Mouse (Mus musculus) olfactory bulb, adult 2 months (tissue): Measurements from ENCODE around the gene Scg5.

Experiments used
- CTCF ChIP-seq: fragments of 200-500 bp; IDR thresholded peaks from 2 replicates; pipeline ENCODE4 v1.5.1; 2012; ENCODE audit warnings: low read depth, mild to moderate bottlenecking, low read length, moderate library complexity; ENCODE audit not compliant: insufficient read depth
- POLR2A ChIP-seq: fragments of 200-500 bp; IDR thresholded peaks from 2 replicates; pipeline ENCODE4 v1.6.1; 2012; ENCODE audit warnings: mild to moderate bottlenecking, low read depth, low read length, moderate library complexity; ENCODE audit not compliant: insufficient read depth

GRCm38 (mm10) chr2:113781521-113781920, 47.4 kb downstream of the Scg5 start:
- TF ChIP-seq CTCF (no peak), POLR2A (no peak)
